ENCODE assay signal across 19 mouse cellular contexts in genomic region chr9:72943424-72943823, GRCm38 (mm10). TPM values are rescaled to one million over a fixed set of nuclear protein-coding genes. Genes with fewer than 3 reads are reported as not detected.
A peak's percentile ranks its signal among the peaks of the same experiment; 100 is the strongest.
DNase-seq lines count a peak whose midpoint lies in the region; ATAC-seq and TF ChIP-seq lines count a peak whose summit lies in the region.
"Had no signal": no experiment of that assay in that cellular context is flagged by ENCODE, and none has a peak within 500 bp of the region (broad histone marks: within the 10 kb centered on the region; RNA-seq: fewer than 3 reads in every experiment).

No protein-coding gene starts in this region.

- H3K4me3 ChIP-seq in gastrocnemius, adult 2 months = no peak overlapping the region
- no peak overlapping the region for H3K4me3 ChIP-seq in liver, postnatal 0 days (ENCODE audit: low read depth, low read length)
- H3K4me3 ChIP-seq: embryonic facial prominence, embryonic 12.5 days; liver, embryonic 15.5 days; midbrain, embryonic 13.5 days; stomach, embryonic 15.5 days had no signal

- no peak overlapping the region for H3K9ac ChIP-seq in liver, postnatal 0 days (replicated peaks)
- H3K9ac ChIP-seq: embryonic facial prominence, embryonic 12.5 days; liver, embryonic 15.5 days; midbrain, embryonic 13.5 days; stomach, embryonic 15.5 days had no signal

- TF ChIP-seq EP300 in liver, postnatal 0 days (IDR thresholded peaks at IDR 0.05; ENCODE audit: low read depth) = no peak

- no peak for DNase-seq in gastrocnemius, adult 2 months
- no peak for DNase-seq in gastrocnemius, postnatal 36 days
- DNase-seq in liver, postnatal 0 days = no peak
- DNase-seq in liver = no peak
- peak; percentile 23 for DNase-seq in CD4-positive helper T cell, adult 2 months (ENCODE audit: low read depth, low spot score)
- peak; percentile 84 for DNase-seq in ZHBTc4 (ENCODE audit: low read depth, low spot score)
- DNase-seq in spleen, adult 18-20 months = no peak
- DNase-seq: adrenal gland, postnatal 14 days; cerebellum, adult 11-12 months; heart, postnatal 4 days had no signal

- WGBS in liver, postnatal 0 days (ENCODE audit: insufficient replicate concordance) = 60% methylated on average over 3 of the region's 3 CpGs

- no peaks in the 10 kb centered on the region for H3K4me1 ChIP-seq in liver, postnatal 0 days (ENCODE audit: insufficient read depth)
- H3K4me1 ChIP-seq: embryonic facial prominence, embryonic 12.5 days; liver, embryonic 15.5 days; midbrain, embryonic 13.5 days; stomach, embryonic 15.5 days had no signal

- peak; percentile 33; the same call in 1 of the 2 replicates for TF ChIP-seq CTCF in gastrocnemius, adult 2 months (IDR thresholded peaks at IDR 0.05)
- TF ChIP-seq CTCF in liver, postnatal 0 days (IDR thresholded peaks at IDR 0.05; ENCODE audit: low read depth) = peak; percentile 30

- H3K36me3 ChIP-seq in liver, postnatal 0 days (replicated peaks; ENCODE audit: insufficient read depth, low read length) = no peaks in the 10 kb centered on the region
- H3K36me3 ChIP-seq: liver, embryonic 15.5 days had no signal

- H3K27me3 ChIP-seq in liver, postnatal 0 days (ENCODE audit: insufficient read depth, low read length) = no peaks in the 10 kb centered on the region
- H3K27me3 ChIP-seq: embryonic facial prominence, embryonic 12.5 days; liver, embryonic 15.5 days; midbrain, embryonic 13.5 days; stomach, embryonic 15.5 days had no signal

- intact Hi-C loops in gastrocnemius, adult 2 months (cut with DNase I) = no loop called here
- intact Hi-C loops in gastrocnemius, postnatal 36 days (cut with DNase I) = no loop called here

- H3K27ac ChIP-seq in gastrocnemius, adult 2 months = no peak overlapping the region
- no peak overlapping the region for H3K27ac ChIP-seq in liver, postnatal 0 days (ENCODE audit: low read depth)
- H3K27ac ChIP-seq: embryonic facial prominence, embryonic 12.5 days; liver, embryonic 15.5 days; midbrain, embryonic 13.5 days; stomach, embryonic 15.5 days had no signal

- no peak overlapping the region for H3K4me2 ChIP-seq in liver, postnatal 0 days (ENCODE audit: low read depth, low read length)
- H3K4me2 ChIP-seq: embryonic facial prominence, embryonic 12.5 days; liver, embryonic 15.5 days; midbrain, embryonic 13.5 days; stomach, embryonic 15.5 days had no signal

- ATAC-seq in liver, postnatal 0 days = no peak
- ATAC-seq in erythroid progenitor cell, adult 5-6 weeks (replicated peaks; ENCODE audit: low FRiP score, poor library complexity, severe bottlenecking) = no peak
- ATAC-seq: midbrain, embryonic 13.5 days had no signal

- peaks cover 4% of the 10 kb centered on the region; the same call in 1 of the 2 replicates for H3K9me3 ChIP-seq in liver, postnatal 0 days (ENCODE audit: low read length)
- H3K9me3 ChIP-seq: embryonic facial prominence, embryonic 12.5 days; liver, embryonic 15.5 days; midbrain, embryonic 13.5 days; stomach, embryonic 15.5 days had no signal

RNA-seq across cellular contexts. Expression of gene Dyx1c1, which starts 15.2 kb away (rescaled TPM):
- 1 to 10 TPM in 1 of 2 experiments, under 1 TPM in 1; 0.94 to 1.4 TPM for total RNA-seq in gastrocnemius, adult 2 months (2021)
- under 1 TPM; 0.64 to 0.72 TPM for total RNA-seq in gastrocnemius, postnatal 36 days (2021)
- 0.19 and 0.26 TPM in 2 replicates for polyA plus RNA-seq in liver, postnatal 0 days (2015; fragmentation: Nextera tagmentation; extraction: Ambion mirVana)
- total RNA-seq in erythroid progenitor cell, adult 5-6 weeks (2015; ENCODE audit: low replicate concordance) = not detected in 2 replicates
- not detected in 2 replicates for total RNA-seq in erythroid progenitor cell, adult 5-6 weeks (2017; ENCODE audit: low replicate concordance)

RNA-seq across cellular contexts. Expression of gene Gm44503, which starts 15.2 kb away (rescaled TPM):
- not detected for total RNA-seq in gastrocnemius, adult 2 months (2021)
- under 1 TPM in 1 of 2 experiments, not detected in 1; 0.17 TPM for total RNA-seq in gastrocnemius, postnatal 36 days (2021)
- not detected in 2 replicates for polyA plus RNA-seq in liver, postnatal 0 days (2015; fragmentation: Nextera tagmentation; extraction: Ambion mirVana)
- total RNA-seq in erythroid progenitor cell, adult 5-6 weeks (2015; ENCODE audit: low replicate concordance) = not detected in 2 replicates
- not detected in 2 replicates for total RNA-seq in erythroid progenitor cell, adult 5-6 weeks (2017; ENCODE audit: low replicate concordance)
- total RNA-seq: adrenal gland, postnatal 14 days; heart, postnatal 4 days; left cerebral cortex, adult 18-20 months had no signal
- polyA plus RNA-seq: embryonic facial prominence, embryonic 12.5 days; gonadal fat pad, adult 2 months; kidney, embryonic 14.5 days; liver, embryonic 15.5 days; midbrain, embryonic 13.5 days; neural tube, embryonic 14.5 days; stomach, embryonic 15.5 days had no signal

RNA-seq across cellular contexts. Expression of gene Pygo1, which starts 18.0 kb away (rescaled TPM):
- 10 to 100 TPM; 11.6 to 15.4 TPM for total RNA-seq in gastrocnemius, adult 2 months (2021)
- 10 to 100 TPM in 1 of 2 experiments, 1 to 10 TPM in 1; 6.4 to 10.2 TPM for total RNA-seq in gastrocnemius, postnatal 36 days (2021)
- 0.06 and 0.08 TPM in 2 replicates for polyA plus RNA-seq in liver, postnatal 0 days (2015; fragmentation: Nextera tagmentation; extraction: Ambion mirVana)
- total RNA-seq in erythroid progenitor cell, adult 5-6 weeks (2015; ENCODE audit: low replicate concordance) = not detected in 2 replicates
- not detected in 2 replicates for total RNA-seq in erythroid progenitor cell, adult 5-6 weeks (2017; ENCODE audit: low replicate concordance)

RNA-seq across cellular contexts. Expression of gene Ccpg1os, which starts 41.8 kb away (rescaled TPM):
- total RNA-seq in gastrocnemius, adult 2 months (2021) = 10 to 100 TPM in 1 of 2 experiments, 1 to 10 TPM in 1; 8.8 to 11.8 TPM
- total RNA-seq in gastrocnemius, postnatal 36 days (2021) = 10 to 100 TPM in 1 of 2 experiments, 1 to 10 TPM in 1; 9.1 to 10.8 TPM
- polyA plus RNA-seq in liver, postnatal 0 days (2015; fragmentation: Nextera tagmentation; extraction: Ambion mirVana) = 4.8 and 5.4 TPM in 2 replicates
- total RNA-seq in erythroid progenitor cell, adult 5-6 weeks (2015; ENCODE audit: low replicate concordance) = 2.5 TPM in 1 of 2 replicates, not detected in the other
- 0.77 TPM in 1 of 2 replicates, not detected in the other for total RNA-seq in erythroid progenitor cell, adult 5-6 weeks (2017; ENCODE audit: low replicate concordance)

RNA-seq across cellular contexts. Expression of gene Ccpg1, which starts 41.8 kb away (rescaled TPM):
- total RNA-seq in gastrocnemius, adult 2 months (2021) = 10 to 100 TPM; 76.1 to 95.7 TPM
- 10 to 100 TPM; 52.8 to 65.1 TPM for total RNA-seq in gastrocnemius, postnatal 36 days (2021)
- polyA plus RNA-seq in liver, postnatal 0 days (2015; fragmentation: Nextera tagmentation; extraction: Ambion mirVana) = 14.6 and 15.2 TPM in 2 replicates
- 13.8 and 30.6 TPM in 2 replicates for total RNA-seq in erythroid progenitor cell, adult 5-6 weeks (2015; ENCODE audit: low replicate concordance)
- 24.9 and 34.5 TPM in 2 replicates for total RNA-seq in erythroid progenitor cell, adult 5-6 weeks (2017; ENCODE audit: low replicate concordance)

Comparison
In these comparisons a context has a peak if more than half of its experiments do, and no peak if none do; other contexts are left out.
1. DNase-seq: peak in CD4-positive helper T cell, adult 2 months (single experiment) and ZHBTc4 (single experiment); none in gastrocnemius, adult 2 months (single experiment), gastrocnemius, postnatal 36 days (0 of 2), liver, postnatal 0 days (single experiment), liver (single experiment) and spleen, adult 18-20 months (0 of 2).
2. RNA of gene Pygo1, which starts 18.0 kb away (total RNA-seq): 11.6 to 15.4 TPM in gastrocnemius, adult 2 months and 6.4 to 10.2 TPM in gastrocnemius, postnatal 36 days; not detected in erythroid progenitor cell, adult 5-6 weeks; every median in the first group is over 4 times any median in the second.